Mouse (Mus musculus): ENCODE data around the gene Fam83f.

Fam83f gene

GRCm38 (mm10) chr15:80671295-80672252 lies at the start of gene Fam83f:
Gene Fam83f, plus strand, starts transcription at chr15:80671847.
- peak; percentile 78 for DNase-seq

- DNase-seq, result no peak
These were observed 48.3 kb upstream of the Fam83f start for GRCm38 (mm10) chr15:80623171-80623837.

GRCm38 (mm10) chr15:80626472-80626871 lies 45.2 kb upstream of the Fam83f start:
- DNase-seq, result no peak

GRCm38 (mm10) chr15:80630147-80630546 lies 41.5 kb upstream of the Fam83f start:
- no peak for DNase-seq

- DNase-seq, result no peak
These were observed 40.9 kb upstream of the Fam83f start for GRCm38 (mm10) chr15:80630711-80631110.

- DNase-seq, result no peak
These were observed 40.3 kb upstream of the Fam83f start for GRCm38 (mm10) chr15:80631311-80631710.

GRCm38 (mm10) chr15:80632280-80632893 lies 39.3 kb upstream of the Fam83f start:
- no peak for DNase-seq

- DNase-seq, result peak; percentile 38
These were observed 37.1 kb upstream of the Fam83f start for GRCm38 (mm10) chr15:80634391-80635193.

GRCm38 (mm10) chr15:80636757-80637372 lies 34.8 kb upstream of the Fam83f start:
- DNase-seq, result no peak

GRCm38 (mm10) chr15:80639071-80639702 lies 32.5 kb upstream of the Fam83f start:
- DNase-seq, result no peak

GRCm38 (mm10) chr15:80639874-80640273 lies 31.8 kb upstream of the Fam83f start:
- no peak for DNase-seq

- no peak for DNase-seq
These were observed 29.8 kb upstream of the Fam83f start for GRCm38 (mm10) chr15:80641702-80642435.

- DNase-seq, result no peak
These were observed 26.4 kb upstream of the Fam83f start for GRCm38 (mm10) chr15:80645006-80645797.

GRCm38 (mm10) chr15:80648977-80649606 lies 22.6 kb upstream of the Fam83f start:
- DNase-seq, result no peak

- DNase-seq, result no peak
These were observed 21.2 kb upstream of the Fam83f start for GRCm38 (mm10) chr15:80650412-80650811.

- no peak for DNase-seq
These were observed 17.8 kb upstream of the Fam83f start for GRCm38 (mm10) chr15:80653865-80654264.

GRCm38 (mm10) chr15:80658815-80659471 lies 12.7 kb upstream of the Fam83f start:
- DNase-seq, result no peak

GRCm38 (mm10) chr15:80660963-80661362 lies 10.7 kb upstream of the Fam83f start:
- DNase-seq, result no peak

- DNase-seq, result no peak
These were observed 7.2 kb upstream of the Fam83f start for GRCm38 (mm10) chr15:80664444-80664843.
